Mouse (Mus musculus) kidney, adult 2 months (tissue): ENCODE data around the gene Zfand5. TPM values are rescaled to one million over a fixed set of nuclear protein-coding genes. Genes with fewer than 3 reads are reported as not detected.
A peak's percentile ranks its signal among the peaks of the same experiment; 100 is the strongest.
"Not testable (repeated sequence)": the region's sequence is repeated elsewhere in the genome, so short reads cannot be mapped to it uniquely, and the experiment has no call there.

Source experiments
- DNase-seq: peaks from one replicate; pipeline ENCODE4 v3.0.0; 2021
- H3K27ac ChIP-seq: fragments of 200-500 bp; 2 replicates; pipeline ENCODE4 v1.5.1; 2012; ENCODE audit warnings: low read depth, low read length, control low read depth, inconsistent platforms; ENCODE audit not compliant: insufficient read depth
- H3K27me3 ChIP-seq: fragments of 200-500 bp; replicated peaks from 2 replicates; pipeline ENCODE4 v1.6.1; 2012; ENCODE audit warnings: mild to moderate bottlenecking, moderate library complexity, low read length, inconsistent platforms; ENCODE audit not compliant: control insufficient read depth, insufficient read depth
- H3K36me3 ChIP-seq: fragments of 200-500 bp; 2 replicates; pipeline ENCODE4 v1.6.1; 2012; ENCODE audit warnings: mild to moderate bottlenecking, moderate library complexity, low read length, inconsistent platforms; ENCODE audit not compliant: control insufficient read depth, insufficient read depth
- H3K4me1 ChIP-seq: fragments of 200-500 bp; 2 replicates; pipeline ENCODE4 v1.6.1; 2011; ENCODE audit warnings: low read length; ENCODE audit not compliant: control insufficient read depth, insufficient read depth
- H3K4me3 ChIP-seq: fragments of 200-500 bp; 2 replicates; pipeline ENCODE4 v1.5.1; 2011; ENCODE audit warnings: mild to moderate bottlenecking, low read depth, low read length, control low read depth; ENCODE audit not compliant: insufficient read depth
- CTCF ChIP-seq: fragments of 200-500 bp; conservative IDR thresholded peaks from 2 replicates; pipeline ENCODE4 v1.5.1; 2011; ENCODE audit warnings: low read depth, mild to moderate bottlenecking, control low read depth, low read length, moderate library complexity, mixed read lengths; ENCODE audit not compliant: insufficient read depth, insufficient read length
- POLR2A ChIP-seq: fragments of 200-500 bp; IDR thresholded peaks from one replicate; pipeline ENCODE4 v1.6.1; 2011; ENCODE audit warnings: low read depth, low read length, control low read depth
- WGBS: fragments of 180-500 bp; shearing (Covaris S2); methylation state at CpG from one replicate; pipeline ENCODE4 v1.1.7; 2018; 5-methylcytosine and 5-hydroxymethylcytosine counted together
- polyA plus RNA-seq: library from polyadenylated mRNA; depleted of rRNA; stranded (reverse); fragments of >200 nt; gene quantifications from 2 replicates; pipeline ENCODE4 v1.2.3, GENCODE M21; 2012; rRNA removed

Zfand5 gene
- polyA plus RNA-seq = 8.7 and 17.4 TPM in 2 replicates

DNA sequence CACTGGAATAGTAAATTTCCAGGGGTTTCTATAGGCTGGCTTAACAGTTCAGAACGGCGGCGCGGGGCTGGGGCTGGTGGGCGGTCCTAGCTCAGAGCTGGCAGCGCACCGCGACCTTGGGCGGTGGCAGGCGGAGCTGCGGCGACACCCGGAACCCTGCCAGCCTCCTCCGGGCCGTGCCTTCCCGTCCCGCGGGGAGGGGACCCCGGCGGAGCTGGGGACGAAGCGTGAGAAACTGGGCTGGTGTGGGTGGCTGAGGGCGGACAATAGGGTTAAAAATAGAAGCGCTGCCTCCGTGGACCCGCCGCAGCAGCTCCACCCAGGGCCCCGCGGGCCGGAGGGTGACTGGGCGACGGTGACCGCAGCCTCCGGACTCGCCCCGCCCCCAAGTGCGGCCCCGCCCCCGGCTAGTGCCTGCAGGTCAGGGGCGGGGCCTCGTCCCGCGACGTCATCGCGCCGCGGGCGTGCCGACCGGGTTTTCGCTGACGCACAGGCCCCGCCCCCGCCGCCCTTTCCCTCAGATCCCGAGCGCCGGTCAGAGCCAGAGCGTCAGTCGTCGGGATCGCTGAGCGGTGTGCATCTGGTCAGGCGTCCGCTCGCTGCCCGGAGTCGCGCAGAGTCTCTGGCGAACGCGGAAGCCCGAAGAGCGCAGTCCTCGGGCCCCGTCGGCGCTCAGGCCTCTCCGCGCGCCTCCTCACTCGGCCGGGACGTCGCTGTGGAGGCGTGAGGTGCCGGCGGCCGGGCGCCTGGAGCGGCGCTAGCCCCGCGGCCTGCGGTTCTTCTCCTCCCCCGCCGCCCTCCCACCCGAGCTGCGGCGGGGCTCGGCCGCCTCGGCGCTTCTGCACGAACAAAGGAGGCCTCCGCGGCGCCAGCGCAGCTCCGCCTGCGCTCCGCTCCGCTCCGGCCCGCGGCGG, at the start of gene Zfand5:
Zfand5 (plus strand) TSS at position 538 of the 914 bp plus-strand sequence.
- Histone ChIP-seq H3K36me3 (peaks cover 2% of the 10 kb centered on the region), H3K27me3 (no peaks in the 10 kb centered on the region), H3K4me1 (0 out of 2 replicates have a peak, but pooled peaks cover 3% of the 10 kb centered on the region), H3K27ac (peak within 1 kb of the TSS; percentile 97), H3K4me3 (peak within 1 kb of the TSS; percentile 85)
- under 1% methylated on average over 113 of the region's 118 CpGs for WGBS
- TF ChIP-seq CTCF = no peak
- TF ChIP-seq POLR2A = peak; percentile 100
- peak; percentile 99 for DNase-seq

DNA sequence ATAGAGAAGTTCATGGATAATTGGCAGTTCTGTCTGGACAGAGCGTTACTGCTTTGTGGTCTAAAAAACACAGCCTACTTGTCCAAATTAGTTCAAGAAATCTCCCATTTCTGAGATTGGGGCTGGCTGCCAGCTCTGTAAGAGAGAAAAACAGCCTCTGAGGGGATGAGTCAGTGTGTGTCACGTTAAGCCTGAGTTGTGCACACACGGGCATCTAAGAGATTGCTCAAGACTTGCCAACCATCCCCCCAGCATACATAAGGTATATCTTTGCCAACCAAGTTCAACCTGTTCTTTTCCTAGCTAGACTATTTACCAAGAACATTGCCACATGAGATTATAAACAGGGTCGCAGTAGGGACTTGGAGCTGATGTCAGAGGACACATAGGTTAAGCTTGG, 44.9 kb upstream of the Zfand5 start:
- Histone ChIP-seq H3K4me3 (no peak overlapping the region), H3K36me3 (no peaks in the 10 kb centered on the region), H3K4me1 (0 out of 2 replicates have a peak, but pooled peaks cover 4% of the 10 kb centered on the region), H3K27ac (no peak overlapping the region), H3K27me3 (no peaks in the 10 kb centered on the region)
- WGBS = 56% methylated on average over 4 of the region's 4 CpGs
- peak; percentile 4 for DNase-seq
- no peak for TF ChIP-seq CTCF
- TF ChIP-seq POLR2A = no peak

DNA sequence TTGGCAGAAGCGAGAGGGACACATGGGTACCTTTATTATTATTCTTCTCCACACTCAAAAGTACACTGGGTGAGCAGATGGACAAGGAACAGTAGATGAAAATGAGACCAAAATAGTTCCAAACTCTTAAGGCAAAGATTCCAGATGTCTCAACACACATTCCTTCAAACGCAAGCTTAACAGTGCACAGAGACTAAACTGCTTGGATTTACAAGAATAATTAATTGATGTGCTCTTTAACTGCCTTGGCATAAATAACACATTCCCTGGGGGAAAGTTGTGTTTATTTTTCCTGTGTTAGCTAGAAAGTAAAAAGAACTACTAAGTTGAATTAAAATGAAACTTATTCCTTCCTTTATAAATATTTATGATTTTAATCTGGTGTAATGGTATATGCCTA, 44.3 kb upstream of the Zfand5 start:
- WGBS = 21% methylated on average over 2 of the region's 2 CpGs
- Histone ChIP-seq H3K27me3 (no peaks in the 10 kb centered on the region), H3K4me3 (no peak overlapping the region), H3K27ac (no peak overlapping the region; the same call in 1 of the 2 replicates), H3K4me1 (0 out of 2 replicates have a peak, but pooled peaks cover 4% of the 10 kb centered on the region), H3K36me3 (no peaks in the 10 kb centered on the region)
- TF ChIP-seq POLR2A = no peak
- no peak for TF ChIP-seq CTCF
- DNase-seq = peak; percentile 29

DNA sequence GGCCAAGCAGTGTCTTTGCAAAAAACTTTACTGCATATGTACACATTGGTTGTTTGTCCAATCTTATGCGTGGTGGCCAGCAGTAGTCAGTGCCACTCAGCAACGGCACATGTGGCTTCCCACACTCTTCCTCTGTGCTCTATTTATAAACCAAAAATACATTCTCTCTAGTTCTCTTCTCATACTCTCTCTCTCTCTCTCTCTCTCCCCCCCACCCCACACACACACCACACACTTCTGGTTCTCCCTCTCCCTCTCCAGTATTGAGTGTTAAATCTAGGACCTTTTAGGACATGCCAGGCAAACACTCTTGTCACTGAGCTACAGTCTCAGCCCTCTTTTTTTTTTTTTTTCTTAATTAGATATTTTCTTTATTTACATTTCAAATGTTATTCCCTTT, 23.3 kb upstream of the Zfand5 start:
- H3K27ac ChIP-seq, DNase-seq: not testable (repeated sequence)
- WGBS = 92% methylated on average over 2 of the region's 2 CpGs

DNA sequence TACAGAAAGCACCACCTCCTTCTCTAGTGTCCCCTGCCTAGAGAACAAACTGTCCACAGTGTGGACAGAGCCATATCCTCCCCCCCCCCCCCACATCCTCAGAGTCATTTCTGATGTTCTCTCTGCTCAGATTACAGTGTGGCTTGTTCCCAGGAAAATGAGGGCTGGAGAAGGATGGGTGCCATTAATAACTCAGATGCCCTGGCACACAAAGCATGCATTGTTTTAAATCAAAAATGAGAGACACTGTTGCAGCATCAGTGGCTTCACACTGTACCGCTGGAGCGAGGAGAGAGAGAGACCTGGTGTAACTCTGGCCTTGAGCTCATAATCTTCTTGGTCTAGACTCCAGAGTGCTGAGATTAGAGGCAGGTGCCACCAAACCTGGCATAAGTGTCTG, 18.2 kb upstream of the Zfand5 start:
- no peak for DNase-seq
- TF ChIP-seq POLR2A (no peak), CTCF (no peak)
- no peaks in the 10 kb centered on the region for H3K4me1 ChIP-seq
- 76% methylated on average over 2 of the region's 2 CpGs for WGBS
- H3K36me3 ChIP-seq = no peaks in the 10 kb centered on the region
- H3K27me3 ChIP-seq = no peaks in the 10 kb centered on the region
- H3K4me3 ChIP-seq = no peak overlapping the region
- no peak overlapping the region for H3K27ac ChIP-seq

More for the DNA sequence above, 23.3 kb upstream of the Zfand5 start:
- H3K36me3 ChIP-seq, H3K4me1 ChIP-seq, H3K4me3 ChIP-seq, H3K27me3 ChIP-seq: not testable (repeated sequence)

DNA sequence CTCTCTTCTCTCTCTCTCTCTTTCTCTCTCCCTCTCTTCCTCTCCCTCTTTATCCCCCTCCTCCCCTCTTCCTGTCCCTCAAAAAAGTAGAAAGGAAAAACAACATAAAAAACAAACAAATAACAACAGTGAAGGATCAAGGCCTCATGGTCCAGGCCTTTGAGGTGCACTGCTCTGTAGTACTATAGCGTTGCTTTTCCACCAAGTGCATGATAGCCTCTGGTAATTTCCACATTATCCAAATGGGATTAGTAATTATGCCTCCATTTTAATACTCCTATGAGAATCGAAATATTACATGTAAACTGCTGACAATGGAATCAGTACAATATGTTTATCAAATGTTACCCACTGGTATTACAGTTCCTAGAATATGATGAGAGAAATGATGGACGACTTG, 16.2 kb upstream of the Zfand5 start:
- 91% methylated on average over 3 of the region's 3 CpGs for WGBS
- Histone ChIP-seq H3K4me3 (no peak overlapping the region), H3K36me3 (no peaks in the 10 kb centered on the region), H3K4me1 (no peaks in the 10 kb centered on the region), H3K27ac (no peak overlapping the region), H3K27me3 (no peaks in the 10 kb centered on the region)
- no peak for DNase-seq
- no peak for TF ChIP-seq POLR2A

DNA sequence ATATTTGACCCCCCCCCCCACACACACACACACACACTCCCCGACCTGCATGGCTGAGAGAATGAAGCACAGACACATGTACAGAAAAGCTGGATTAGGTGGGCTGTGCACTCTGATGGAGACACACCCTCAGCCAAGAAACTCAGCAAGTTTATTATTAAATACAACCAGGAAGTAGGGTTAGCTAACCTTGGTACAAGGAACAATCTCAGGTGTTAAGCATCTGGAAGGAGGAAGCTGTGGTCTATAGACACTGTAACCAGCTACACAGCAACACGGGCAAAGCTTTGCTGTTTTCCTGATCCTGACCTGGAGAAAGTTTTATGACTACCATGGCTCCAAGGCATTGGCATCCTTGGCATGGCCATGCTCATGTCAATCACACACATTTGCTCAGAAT, 12.6 kb upstream of the Zfand5 start:
- TF ChIP-seq POLR2A = no peak
- TF ChIP-seq CTCF = no peak
- WGBS = 82% methylated on average over 2 of the region's 2 CpGs

DNA sequence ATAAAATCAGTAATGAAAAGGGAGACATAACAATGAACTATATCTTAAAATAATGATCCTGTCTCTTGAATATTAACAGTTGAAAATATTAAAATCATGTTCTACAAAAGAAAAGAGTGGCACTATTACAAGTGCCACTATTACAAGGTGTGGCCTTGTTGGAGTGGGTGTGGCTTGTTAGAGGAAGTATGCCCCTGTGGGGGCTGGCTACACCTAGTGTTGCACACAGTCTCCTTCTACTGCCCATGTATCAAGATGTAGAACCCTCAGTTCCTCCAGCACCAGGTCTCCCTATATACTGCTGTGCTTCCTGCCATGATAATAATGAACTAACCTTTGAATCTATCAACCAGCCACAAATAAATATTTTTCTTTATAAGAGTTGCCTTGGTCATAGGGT, 11.8 kb upstream of the Zfand5 start:
- Histone ChIP-seq H3K4me3 (no peak overlapping the region), H3K27me3 (no peaks in the 10 kb centered on the region), H3K27ac (no peak overlapping the region), H3K4me1 (no peaks in the 10 kb centered on the region), H3K36me3 (no peaks in the 10 kb centered on the region)
- TF ChIP-seq CTCF = no peak
- TF ChIP-seq POLR2A = no peak
- DNase-seq = no peak

More for the DNA sequence above, 12.6 kb upstream of the Zfand5 start:
- H3K27ac ChIP-seq = no peak overlapping the region
- no peak overlapping the region for H3K4me3 ChIP-seq
- H3K27me3 ChIP-seq = no peaks in the 10 kb centered on the region
- no peak for DNase-seq
- H3K4me1 ChIP-seq = no peaks in the 10 kb centered on the region
- no peaks in the 10 kb centered on the region for H3K36me3 ChIP-seq
